Mouse (Mus musculus) heart, adult 8-10 months (tissue): ENCODE data around the gene Smco4. TPM values are rescaled to one million over a fixed set of nuclear protein-coding genes. Genes with fewer than 3 reads are reported as not detected.
"Not testable (repeated sequence)": the region's sequence is repeated elsewhere in the genome, so short reads cannot be mapped to it uniquely, and the experiment has no call there.

ENCODE experiments used
- DNase-seq: peaks from one replicate; pipeline ENCODE4 v3.0.0; 2022; ENCODE audit warnings: low spot score
- total RNA-seq, 4 experiments: library from RNA; stranded (reverse); gene quantifications; 2 replicates each; pipeline ENCODE4 v1.2.4; 2022

Gene Smco4
- total RNA-seq = 10 to 100 TPM; 22.7 to 33.0 (median 28.0) TPM

GRCm38 (mm10) chr9:15493235-15493924 lies at the start of gene Smco4:
Smco4 (plus strand) TSS chr9:15493432.
- DNase-seq = peak; percentile 53

GRCm38 (mm10) chr9:15447397-15447796 lies 45.8 kb upstream of the Smco4 start:
- DNase-seq = no peak

- no peak for DNase-seq
These were observed 42.3 kb upstream of the Smco4 start for GRCm38 (mm10) chr9:15450921-15451320.

GRCm38 (mm10) chr9:15472256-15472655 lies 21.0 kb upstream of the Smco4 start:
- no peak for DNase-seq

- peak; percentile 32 for DNase-seq
These were observed 20.0 kb upstream of the Smco4 start for GRCm38 (mm10) chr9:15473206-15473605.

GRCm38 (mm10) chr9:15477556-15477955 lies 15.7 kb upstream of the Smco4 start:
- no peak for DNase-seq

- no peak for DNase-seq
These were observed 5.4 kb upstream of the Smco4 start for GRCm38 (mm10) chr9:15487682-15488424.

- DNase-seq = no peak
These were observed 3.9 kb upstream of the Smco4 start for GRCm38 (mm10) chr9:15489293-15489692.

- no peak for DNase-seq
These were observed 2.7 kb upstream of the Smco4 start for GRCm38 (mm10) chr9:15490331-15491100.

GRCm38 (mm10) chr9:15491686-15492085 lies 1.5 kb upstream of the Smco4 start:
- no peak for DNase-seq

- no peak for DNase-seq
These were observed 831 bp upstream of the Smco4 start for GRCm38 (mm10) chr9:15492401-15492800.

GRCm38 (mm10) chr9:15493925-15494558 lies 810 bp downstream of the Smco4 start:
- peak; percentile 54 for DNase-seq

GRCm38 (mm10) chr9:15495281-15495680 lies 2.0 kb downstream of the Smco4 start:
- DNase-seq = not testable (repeated sequence)

GRCm38 (mm10) chr9:15495921-15496577 lies 2.8 kb downstream of the Smco4 start:
- DNase-seq = no peak

- DNase-seq = no peak
These were observed 6.8 kb downstream of the Smco4 start for GRCm38 (mm10) chr9:15500025-15500424.

GRCm38 (mm10) chr9:15501319-15502256 lies 8.4 kb downstream of the Smco4 start:
- no peak for DNase-seq

GRCm38 (mm10) chr9:15502476-15502875 lies 9.2 kb downstream of the Smco4 start:
- DNase-seq = no peak

GRCm38 (mm10) chr9:15503307-15503706 lies 10.1 kb downstream of the Smco4 start:
- no peak for DNase-seq

- no peak for DNase-seq
These were observed 10.6 kb downstream of the Smco4 start for GRCm38 (mm10) chr9:15503827-15504226.

GRCm38 (mm10) chr9:15505288-15505687 lies 12.1 kb downstream of the Smco4 start:
- DNase-seq = no peak
